Mouse (Mus musculus) ovary, postnatal 10 days (tissue): ENCODE measurements around the gene Xxylt1.

Source experiments
- DNase-seq: peaks from one replicate; pipeline ENCODE4 v3.0.0; 2022; ENCODE audit warnings: low spot score

The Xxylt1 gene

DNA sequence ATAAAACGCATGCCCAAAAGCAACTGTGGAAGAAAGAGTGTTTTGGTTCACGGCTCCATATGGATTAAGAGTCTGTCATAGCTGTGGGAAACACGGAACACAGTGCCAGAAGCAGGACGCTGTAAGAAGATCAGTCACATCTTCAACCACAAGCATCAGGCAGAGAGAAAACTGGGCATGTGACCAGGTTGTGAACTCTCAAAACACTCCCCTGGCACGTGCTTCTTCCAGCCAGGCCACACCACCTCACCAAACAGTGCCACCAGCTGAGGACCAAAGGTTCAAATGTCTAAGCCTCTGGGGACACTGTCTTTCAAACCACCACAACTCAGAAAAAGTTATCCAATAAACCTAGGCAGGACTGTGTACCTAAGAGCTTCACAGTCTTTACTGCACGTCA, 93.0 kb downstream of the Xxylt1 start:
- no peak for DNase-seq

DNA sequence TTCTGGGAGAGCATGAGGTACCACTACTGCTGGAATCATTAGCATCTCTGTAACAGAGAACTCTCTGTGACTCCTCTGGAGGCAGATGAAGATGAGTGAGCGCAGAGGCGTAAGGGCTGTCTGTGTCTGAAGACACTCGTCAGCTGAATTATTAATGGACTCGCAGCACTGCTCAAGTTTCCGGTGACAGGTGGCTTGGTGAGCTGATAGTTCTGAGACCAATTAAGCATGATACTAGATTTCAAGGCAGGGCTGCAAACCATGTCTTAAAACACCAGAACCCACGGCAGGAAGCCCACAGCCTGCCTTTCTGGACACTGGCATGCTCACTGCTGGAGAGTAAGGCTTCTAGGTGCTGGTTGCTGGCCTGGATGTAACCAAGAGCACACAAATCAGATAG, 93.5 kb downstream of the Xxylt1 start:
- DNase-seq, result no peak

DNA sequence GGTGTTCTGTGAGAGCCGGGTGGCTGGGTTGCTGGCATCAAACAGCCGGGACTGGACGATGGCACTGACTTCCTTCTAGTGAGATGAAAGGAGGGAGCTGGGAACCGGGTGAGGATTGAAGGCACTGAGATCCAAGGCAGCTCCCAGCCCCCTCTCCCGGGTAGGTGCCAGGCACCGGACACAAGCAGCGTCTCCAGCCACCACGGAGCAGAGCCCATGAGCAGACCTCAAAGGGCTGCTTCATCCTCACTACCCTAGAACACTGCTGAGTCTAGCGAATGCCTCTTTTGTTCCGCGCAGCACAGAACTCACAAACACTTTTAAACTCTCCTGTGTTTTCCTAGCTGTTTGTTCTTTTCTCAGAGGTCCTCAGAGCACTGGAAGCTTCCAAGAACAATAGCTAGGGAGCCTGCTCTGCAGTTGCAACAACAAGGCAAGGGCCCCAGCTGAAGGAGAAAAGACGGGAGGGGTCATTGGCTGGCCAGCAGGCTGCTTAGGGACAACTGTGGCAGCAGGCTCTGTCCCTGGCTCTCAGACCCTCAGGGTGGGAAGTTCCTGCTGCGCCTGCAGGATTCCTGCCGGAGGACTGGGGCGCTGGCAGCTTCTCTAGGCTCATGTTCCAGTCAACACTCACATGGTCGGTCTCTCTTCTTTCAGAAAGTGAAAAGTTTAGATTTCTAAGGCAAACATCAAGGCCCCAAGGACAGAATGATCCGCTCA, 96.2 kb downstream of the Xxylt1 start:
- no peak for DNase-seq

DNA sequence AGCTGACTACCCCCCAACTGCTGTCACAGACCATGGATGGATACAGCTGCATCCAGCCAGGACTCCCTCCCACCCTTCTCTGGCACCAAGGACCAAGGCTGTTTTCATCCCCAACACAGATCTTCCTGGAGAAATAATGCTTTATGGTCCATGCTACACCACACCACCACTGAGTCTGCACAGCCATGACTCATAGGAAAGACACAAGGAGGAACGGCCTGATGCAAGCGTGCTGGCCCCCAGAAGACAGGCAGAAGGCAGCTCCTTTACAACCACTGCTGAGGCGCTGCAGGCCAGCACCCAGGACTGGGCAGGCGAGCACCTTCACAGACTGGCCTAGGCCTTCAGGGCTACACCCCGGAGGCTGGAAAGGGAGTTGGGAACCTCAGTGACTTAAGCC, 97.1 kb downstream of the Xxylt1 start:
- DNase-seq, result no peak

DNA sequence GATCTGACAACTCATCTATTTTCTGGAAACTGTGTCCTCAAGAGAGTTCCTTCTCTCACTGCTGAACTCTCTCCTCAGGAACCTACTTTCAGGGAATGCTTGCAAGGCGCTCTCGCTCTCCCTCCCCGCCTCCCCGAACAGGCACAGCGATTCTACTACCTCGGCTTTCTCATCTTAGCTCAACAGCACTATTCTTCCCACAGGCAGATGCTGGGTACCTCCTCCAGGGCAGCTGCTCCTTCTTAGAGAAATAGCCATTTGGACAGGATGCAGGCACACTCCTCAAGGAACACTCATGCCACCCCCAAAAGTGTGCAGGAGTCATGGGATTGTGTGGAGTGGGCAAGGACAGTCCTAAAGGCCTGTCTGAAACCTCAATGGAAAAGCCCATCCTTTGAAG, 97.5 kb downstream of the Xxylt1 start:
- no peak for DNase-seq

DNA sequence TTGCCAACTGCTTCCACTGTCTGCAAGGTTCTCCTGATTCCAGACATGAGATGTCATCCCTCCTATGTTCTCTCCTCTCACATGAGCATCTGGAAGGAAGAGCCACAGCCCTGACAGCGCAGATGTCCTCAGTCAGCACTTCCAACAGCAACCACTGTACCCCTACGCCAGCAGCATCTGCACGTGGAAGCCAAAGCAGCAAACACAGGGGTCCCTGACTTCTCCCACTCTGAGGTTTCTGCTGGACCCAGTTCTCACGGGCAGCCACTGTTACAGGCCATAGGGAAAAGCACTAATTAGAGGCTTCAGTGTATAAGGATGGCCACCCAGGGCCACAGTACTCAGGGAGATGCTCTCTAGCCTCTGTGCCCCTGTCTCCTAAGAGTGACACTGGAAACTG, 98.0 kb downstream of the Xxylt1 start:
- DNase-seq, result no peak

DNA sequence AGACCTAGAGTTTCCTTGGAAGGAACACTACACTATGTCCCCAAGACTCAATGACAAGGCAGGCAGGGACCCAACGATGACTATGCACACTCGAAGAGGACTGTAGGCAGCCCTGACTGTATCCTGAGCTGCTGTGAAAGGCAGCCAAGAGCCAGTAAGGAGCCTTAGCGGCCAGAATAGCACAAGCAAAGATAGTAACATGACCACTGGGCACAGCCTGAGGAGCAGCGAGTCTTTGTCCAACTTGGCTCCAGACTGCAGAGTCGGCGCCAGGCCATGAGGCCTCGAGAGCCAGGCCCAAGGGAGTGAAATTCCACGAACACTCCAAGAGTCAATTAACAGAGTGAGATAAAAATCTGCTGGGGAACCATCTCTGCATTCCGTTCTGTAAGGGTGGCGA, 99.9 kb downstream of the Xxylt1 start:
- no peak for DNase-seq

DNA sequence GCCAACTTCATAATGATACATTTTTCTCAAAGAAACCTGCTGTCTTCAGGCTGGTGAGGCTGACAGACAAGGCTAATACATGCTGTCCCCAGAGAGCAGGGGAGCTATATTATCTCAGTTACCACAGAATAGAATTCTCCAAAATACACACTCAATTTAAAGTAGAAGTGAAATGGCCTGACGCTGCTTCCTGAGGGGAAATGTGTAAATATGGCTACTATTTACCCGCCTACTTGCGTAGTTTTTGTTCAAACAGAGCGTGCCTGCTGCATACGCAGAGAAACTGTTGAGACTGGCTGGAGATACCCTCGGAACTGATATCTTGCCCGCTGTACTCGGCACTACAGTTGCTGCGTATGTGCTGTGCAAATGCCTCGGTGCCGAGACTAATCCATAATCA, 101.3 kb downstream of the Xxylt1 start:
- no peak for DNase-seq

DNA sequence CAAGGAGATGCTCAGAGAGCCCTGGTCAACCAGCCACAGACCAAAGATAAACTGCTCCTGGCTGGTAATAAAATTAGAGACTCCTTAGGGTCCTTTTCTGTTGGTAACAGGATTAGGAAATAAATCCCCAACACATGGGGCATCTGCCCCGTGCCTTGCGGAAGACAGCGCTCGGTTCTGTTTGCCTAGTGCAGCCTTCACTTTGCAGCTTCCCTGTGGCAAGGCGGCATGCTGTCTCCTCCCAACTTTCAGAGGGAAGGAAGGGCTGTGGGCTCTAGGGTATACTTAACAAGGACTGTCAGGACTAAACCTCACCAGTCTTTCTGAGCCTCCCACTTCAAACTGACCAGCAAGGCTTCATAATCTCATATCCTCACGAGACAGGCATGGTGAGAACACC, 103.5 kb downstream of the Xxylt1 start:
- no peak for DNase-seq

DNA sequence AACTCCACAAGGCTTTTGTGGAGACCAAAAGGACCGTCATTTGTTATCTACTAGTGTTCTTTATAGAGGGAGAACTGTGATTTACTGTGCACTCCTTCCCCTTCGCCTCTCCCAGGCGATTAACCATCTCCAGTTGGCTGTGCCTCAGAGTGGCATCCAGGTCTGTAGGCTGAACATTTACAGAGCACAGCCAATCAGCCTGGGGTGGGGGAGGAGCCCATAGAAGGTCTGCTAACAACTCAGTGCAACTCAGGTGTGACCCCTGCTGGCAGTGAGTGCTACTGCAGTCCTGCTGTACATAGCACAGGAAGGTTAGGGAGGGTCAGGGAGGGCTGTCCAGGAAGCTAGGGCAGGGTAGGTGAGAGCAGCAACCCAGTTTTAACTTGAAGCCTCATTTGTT, 104.0 kb downstream of the Xxylt1 start:
- DNase-seq, result peak; percentile 74

DNA sequence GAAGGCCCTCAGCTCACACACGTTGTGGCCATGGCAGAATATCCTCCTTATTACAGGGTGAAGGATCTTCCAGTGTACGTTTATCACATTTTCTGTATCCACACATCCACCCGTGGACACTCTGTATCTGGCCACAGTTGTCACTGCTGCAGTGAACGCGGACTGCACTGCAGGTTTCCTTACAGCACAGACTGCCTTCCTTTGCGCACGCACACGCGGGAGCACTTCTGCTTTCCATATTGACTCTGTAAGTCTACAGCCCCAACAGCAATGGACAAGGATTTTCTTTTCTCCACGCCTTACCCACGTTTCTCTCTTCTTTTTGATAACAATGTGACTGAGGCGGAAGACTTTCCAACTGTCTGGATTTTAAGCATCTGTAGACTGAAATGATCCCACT, 106.7 kb downstream of the Xxylt1 start:
- no peak for DNase-seq

DNA sequence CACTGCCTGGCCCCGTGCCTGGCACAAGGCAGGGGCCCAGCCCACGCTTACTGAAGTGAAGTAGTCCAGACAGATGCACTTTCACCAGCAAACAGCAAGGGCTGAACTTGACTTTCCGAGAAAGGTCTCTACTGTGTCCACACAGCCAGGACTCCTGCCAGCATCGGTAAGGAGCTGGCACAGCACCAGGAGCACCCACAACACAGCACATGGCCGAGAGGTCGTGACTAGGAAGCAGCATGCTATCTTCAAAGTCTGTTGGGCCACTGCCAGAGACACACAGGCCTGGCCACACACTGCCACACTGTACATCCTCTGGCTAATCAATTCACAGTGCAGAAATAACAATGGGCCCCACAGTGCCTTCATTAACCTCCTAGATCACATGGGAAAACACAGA, 107.8 kb downstream of the Xxylt1 start:
- no peak for DNase-seq

DNA sequence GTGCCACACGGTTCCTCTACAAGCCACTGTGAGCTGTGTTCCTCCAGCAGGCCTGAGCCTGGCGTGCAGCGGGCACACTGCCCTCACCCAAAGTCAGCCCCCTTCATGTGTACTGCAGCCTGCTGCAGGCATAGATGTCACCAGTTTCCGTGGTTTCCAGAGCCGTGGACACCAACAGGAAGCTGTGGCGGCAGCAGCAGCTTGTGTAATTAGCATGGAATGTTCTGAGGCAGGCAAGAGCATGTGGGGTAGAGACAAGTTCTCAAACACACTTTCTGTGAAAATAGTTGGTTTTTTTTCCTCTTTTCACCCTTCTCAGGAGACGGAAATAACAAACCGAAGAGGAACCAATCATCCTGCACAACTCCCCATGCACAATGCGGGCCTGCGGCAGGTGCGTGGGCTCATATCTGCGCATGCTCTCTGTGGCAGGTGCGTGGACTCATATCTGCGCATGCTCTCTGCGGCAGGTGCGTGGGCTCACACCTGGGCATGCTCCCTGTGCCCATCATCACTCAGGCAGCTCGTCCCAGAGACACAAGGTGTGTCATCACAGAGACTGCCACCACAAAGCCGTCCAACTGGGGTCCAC, 109.2 kb downstream of the Xxylt1 start:
- no peak for DNase-seq

DNA sequence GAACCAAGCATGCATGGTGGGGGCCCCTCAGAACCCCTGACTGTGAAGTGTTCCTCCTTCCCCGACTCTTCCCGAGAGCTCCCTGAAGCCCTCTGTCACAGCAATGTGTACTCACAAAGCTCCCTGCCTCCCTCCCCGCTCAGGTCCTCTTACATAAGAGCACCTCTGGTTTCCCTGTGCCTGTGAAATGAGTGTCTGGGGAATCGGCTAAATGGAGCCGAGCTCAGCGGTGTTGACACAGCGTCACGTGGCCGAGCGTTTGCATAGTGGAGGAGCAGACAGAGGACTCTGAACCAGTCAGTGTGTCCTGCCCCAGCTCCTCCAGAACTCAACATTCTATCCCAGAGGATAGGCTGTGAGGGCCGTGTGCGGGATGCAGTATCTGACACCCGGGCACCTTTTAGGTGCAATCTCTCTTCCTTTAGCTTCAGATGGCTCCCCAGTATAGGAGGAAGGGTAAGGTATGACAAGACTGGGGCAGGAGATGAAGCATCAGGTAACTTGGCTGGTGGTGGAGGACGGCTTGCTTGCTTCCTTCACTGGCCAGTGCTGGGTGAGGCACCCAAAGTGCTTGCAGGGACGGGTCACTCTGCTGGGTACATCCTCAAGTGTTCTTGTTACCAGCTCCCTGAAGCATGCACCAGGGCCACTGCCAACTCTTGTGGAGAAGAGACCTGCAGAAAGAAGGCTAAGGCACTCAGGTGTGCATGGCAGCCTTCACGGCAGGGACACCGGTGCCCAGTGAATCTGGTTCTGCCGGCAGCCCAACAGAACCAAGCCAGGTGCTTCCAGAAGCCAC, 111.8 kb downstream of the Xxylt1 start:
- DNase-seq, result no peak

DNA sequence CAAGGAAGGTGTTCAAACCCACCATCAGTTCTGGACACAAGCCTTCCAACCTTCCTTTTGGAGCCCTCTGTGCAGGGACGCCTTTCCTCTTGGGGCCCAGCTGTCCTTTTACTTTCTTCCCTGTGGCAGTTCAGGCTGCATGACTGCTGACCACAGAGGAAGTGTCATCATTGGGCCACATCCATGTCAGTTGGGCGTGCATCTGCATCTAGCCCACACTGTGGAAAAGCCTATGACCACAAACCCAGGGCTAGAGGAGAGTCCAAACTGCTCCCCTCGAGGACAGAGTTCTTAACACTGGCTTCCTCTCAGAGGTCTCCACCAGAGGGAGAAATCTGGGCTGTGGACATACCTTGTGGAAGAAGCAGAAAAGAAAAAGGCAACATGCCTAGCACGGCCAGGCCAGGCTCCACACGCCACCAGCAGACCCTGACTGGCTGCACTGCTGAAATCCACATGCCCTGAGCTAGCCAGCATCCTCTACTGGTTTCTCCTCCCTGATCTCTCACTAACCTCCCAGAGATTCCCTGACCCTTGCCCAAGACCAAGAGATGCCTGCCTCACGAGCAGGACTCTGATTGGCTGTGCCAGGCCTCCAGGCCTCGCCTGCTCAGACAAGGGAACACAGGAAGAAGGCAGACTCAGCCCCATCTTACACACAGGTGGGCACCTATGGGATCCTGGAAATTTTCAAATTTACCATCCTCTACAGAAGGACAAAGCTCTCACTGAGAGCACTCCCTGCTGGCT, 112.7 kb downstream of the Xxylt1 start:
- DNase-seq, result no peak

DNA sequence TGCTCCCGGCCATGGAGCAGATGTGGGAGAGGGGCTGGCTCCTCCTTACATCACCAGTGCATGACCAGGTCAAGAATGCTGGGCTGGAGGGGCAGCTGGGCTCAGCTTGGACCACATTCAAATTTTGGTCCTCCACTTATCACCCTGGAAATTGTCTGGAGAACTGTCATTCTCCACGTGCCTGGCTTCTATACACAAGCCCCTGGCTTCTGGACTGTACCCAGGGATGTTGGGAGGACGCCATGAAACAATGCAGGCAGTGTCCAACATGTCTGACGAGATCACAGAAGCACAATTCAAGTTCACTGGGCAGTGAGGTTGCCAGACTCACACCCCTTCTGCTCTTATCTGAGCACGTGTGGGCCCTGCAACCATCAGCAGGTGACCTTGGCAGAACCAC, 114.5 kb downstream of the Xxylt1 start:
- no peak for DNase-seq

DNA sequence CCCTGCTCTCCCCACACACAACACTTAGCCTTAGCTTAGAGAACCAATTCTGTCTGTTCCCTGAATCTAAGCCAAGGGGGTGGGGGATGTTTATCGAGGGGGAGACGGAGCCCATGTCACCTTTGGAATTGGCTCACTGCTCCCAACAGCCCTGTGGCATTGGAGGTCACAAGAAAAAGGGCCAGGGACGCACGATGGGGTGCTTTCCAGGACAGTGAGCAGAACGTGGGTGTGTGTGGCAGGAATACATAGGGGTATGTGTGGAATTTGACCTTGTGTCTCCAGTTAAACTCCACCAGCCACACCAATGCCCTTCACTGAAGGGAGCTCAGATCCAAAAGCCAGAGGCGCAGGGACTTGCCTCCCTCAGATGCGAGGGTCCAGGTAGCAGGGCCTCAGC, 116.3 kb downstream of the Xxylt1 start:
- DNase-seq, result no peak

DNA sequence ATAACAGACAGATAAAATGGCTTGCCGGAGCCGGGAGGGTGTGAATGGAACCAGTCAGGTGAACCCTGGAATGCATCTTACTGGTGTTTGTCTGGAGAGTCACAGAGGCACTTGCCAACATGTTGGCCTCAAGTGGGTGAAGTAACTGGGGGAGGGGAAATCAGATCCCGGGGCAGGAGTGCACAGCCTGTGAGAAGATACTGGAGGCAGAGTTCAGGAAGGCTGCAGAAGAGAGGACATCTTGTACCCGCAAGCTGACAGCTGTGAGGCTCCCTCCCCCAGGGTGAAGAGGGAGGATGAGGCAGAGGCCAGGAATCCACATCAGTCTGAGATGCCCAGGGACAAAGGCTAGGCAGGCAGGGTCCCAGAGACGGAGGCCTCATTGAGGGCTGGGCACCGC, 116.8 kb downstream of the Xxylt1 start:
- no peak for DNase-seq

DNA sequence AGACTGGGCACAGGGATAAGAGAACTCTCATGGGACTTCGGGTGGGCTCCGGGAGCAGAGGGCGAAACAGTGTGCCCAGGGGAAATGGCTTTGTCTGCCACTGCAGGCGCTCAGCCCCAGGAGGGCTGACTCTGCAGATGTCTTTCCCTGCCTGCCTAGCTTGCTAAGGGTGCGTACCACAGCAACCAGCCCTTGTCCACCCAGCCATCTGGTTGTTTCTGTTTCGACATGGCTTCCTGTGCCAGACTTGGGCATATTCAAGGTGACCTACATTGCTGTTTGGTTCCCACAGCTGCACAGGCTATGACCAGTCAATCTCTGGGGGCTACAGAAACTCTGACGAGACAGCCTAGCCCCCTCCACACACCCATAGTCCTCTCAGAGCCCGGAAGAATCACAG, 118.7 kb downstream of the Xxylt1 start:
- DNase-seq, result no peak

DNA sequence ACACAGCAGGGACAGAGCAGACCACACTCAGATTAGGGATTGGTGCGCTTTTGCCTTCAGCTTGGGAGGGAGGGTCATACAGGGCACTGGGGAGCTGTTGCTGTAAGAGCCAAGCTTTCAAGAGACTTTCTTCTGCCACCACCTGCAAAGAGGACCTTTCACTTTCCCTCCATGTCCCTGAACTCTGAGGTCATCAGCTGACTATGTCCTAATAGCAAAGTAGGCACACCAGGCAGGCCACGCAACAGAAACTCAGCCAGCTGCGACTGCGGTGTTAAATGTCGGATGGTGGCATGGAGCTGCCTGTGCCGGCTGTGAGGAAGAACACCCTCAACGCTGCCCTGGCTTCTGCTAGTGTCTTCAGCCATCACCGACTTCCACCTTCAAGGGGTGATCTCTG, 120.1 kb downstream of the Xxylt1 start:
- no peak for DNase-seq

DNA sequence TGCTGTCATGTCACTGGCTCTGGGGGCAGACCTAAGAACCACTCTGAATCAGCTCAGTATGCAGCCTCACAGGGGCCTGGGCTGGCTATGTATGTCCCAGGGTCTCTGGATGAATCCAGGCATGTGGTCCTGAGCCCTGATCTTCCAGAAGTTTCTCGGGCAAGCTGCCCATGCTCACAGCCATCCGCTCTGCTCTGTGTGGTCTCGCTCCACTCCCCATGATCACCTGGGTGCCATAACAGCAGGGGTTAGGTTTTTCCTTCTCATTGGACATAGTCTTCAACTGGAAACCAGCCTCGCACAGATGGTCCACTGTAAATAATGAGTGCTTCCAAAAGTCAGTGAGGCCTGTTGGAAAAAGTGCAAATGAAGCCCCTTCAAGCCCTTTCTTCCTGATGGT, 121.0 kb downstream of the Xxylt1 start:
- no peak for DNase-seq

DNA sequence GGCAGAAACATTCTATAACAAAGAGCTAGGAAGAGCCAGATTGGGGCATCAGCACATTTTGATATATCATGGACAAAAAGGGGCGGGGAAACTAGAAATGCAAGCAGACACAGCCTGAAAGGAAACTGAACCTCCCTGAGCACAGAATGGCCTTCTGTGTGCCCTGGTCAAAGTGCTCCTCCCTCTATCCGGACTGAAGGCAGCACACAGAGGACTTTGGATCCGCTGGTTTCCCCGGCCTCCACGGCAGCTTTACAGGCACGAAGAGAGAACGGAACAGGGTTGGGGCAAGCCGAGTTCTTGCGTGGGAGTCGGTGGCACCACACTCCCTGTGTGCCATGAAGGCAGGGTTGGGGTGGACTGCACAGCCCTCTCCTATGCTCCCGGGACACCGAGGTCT, 121.5 kb downstream of the Xxylt1 start:
- DNase-seq, result no peak

DNA sequence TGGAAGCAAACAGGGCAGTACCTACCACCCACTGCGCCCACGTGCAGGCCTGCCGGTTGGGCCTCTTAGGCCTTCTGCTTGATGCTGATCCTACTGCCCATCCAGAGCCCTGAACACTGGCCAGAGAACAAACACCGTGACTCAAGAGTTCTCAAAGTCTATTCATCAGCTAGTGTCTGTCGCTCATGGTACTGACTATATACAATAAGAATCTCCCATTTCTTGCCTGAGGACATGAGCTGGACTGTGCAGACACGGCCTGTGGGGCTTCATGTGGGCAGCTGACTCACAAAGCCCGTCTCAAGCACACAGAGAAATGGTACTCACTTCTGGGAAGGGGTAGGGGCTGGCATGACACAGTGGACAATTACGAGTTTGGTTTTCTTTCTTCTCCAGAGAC, 125.1 kb downstream of the Xxylt1 start:
- DNase-seq, result no peak
